Mouse (Mus musculus) ES-E14 (cell line): ENCODE results near the gene Dmac2. TPM values are rescaled to one million over a fixed set of nuclear protein-coding genes. Genes with fewer than 3 reads are reported as not detected.

Experiments used
- DNase-seq: peaks from one replicate; pipeline ENCODE4 v3.0.0-alpha.2; 2013; ENCODE audit warnings: low read depth, low spot score
- H3K27ac ChIP-seq: 2 replicates; pipeline ENCODE4 v1.5.1; 2012; ENCODE audit warnings: low read depth, mild to moderate bottlenecking, low read length, moderate library complexity, mixed read lengths; ENCODE audit not compliant: poor library complexity, insufficient read depth, severe bottlenecking
- H3K36me3 ChIP-seq: 2 replicates; pipeline ENCODE4 v1.6.1; 2012; ENCODE audit warnings: mild to moderate bottlenecking, low read length, moderate library complexity, mixed read lengths; ENCODE audit not compliant: control insufficient read depth, poor library complexity, insufficient read depth, severe bottlenecking
- H3K4me1 ChIP-seq, 2 experiments: fragments of 150-350 bp in 1 of 2; sonication (generic) in 1 of 2; 2 replicates each; pipeline ENCODE4 v1.6.1; 2012; ENCODE audit warnings: low read length in 2 of 2, mild to moderate bottlenecking in 1 of 2, mixed read lengths in 1 of 2; ENCODE audit not compliant: control insufficient read depth in 2 of 2, insufficient read depth in 2 of 2, poor library complexity in 1 of 2
- H3K4me3 ChIP-seq, 2 experiments: fragments of 150-350 bp in 1 of 2; sonication (generic) in 1 of 2; 2 replicates each; pipeline ENCODE4 v1.5.1; 2012; ENCODE audit warnings: low read length in 2 of 2, low read depth in 1 of 2, mild to moderate bottlenecking in 1 of 2, mixed read lengths in 1 of 2; ENCODE audit not compliant: insufficient read depth in 1 of 2, poor library complexity in 1 of 2, severe bottlenecking in 1 of 2
- H3K9ac ChIP-seq: 2 replicates; pipeline ENCODE4 v1.6.1; 2012; ENCODE audit warnings: low read depth, mild to moderate bottlenecking, low read length, mixed read lengths; ENCODE audit not compliant: poor library complexity, insufficient read depth, severe bottlenecking
- H3K9me3 ChIP-seq: fragments of 150-350 bp; sonication (generic); 2 replicates; pipeline ENCODE4 v1.6.1; 2012; ENCODE audit warnings: low read depth, mild to moderate bottlenecking, low read length; ENCODE audit not compliant: control insufficient read depth, insufficient read depth
- CHD2 ChIP-seq: IDR thresholded peaks from 2 replicates; pipeline ENCODE4 v1.6.1; 2014; ENCODE audit warnings: mild to moderate bottlenecking, low read depth, low read length, inconsistent platforms
- HCFC1 ChIP-seq: IDR thresholded peaks from 2 replicates; pipeline ENCODE4 v1.6.1; 2012; ENCODE audit warnings: low read length, inconsistent platforms, borderline replicate concordance; ENCODE audit not compliant: insufficient read depth
- MAFK ChIP-seq: IDR thresholded peaks from 2 replicates; pipeline ENCODE4 v1.6.1; 2014; ENCODE audit warnings: mild to moderate bottlenecking, low read depth, low read length, inconsistent platforms; ENCODE audit not compliant: insufficient read depth
- ZC3H11A ChIP-seq: IDR thresholded peaks from 2 replicates; pipeline ENCODE4 v1.6.1; 2012; ENCODE audit warnings: low read depth, mild to moderate bottlenecking, inconsistent platforms, low read length, borderline replicate concordance
- ZNF384 ChIP-seq: IDR thresholded peaks from 2 replicates; pipeline ENCODE4 v1.6.1; 2012; ENCODE audit warnings: low read depth, low read length, inconsistent platforms
- in situ Hi-C, 2 experiments: fragments of 600-800 bp; cut with MboI; formaldehyde crosslinking; loops; one replicate each; pipeline ENCODE4 v1.15.1; 2025; ENCODE audit warnings: low sequenced_read_pairs in 2 of 2, inconsistent platforms in 1 of 2; ENCODE audit not compliant: unreplicated experiment in 2 of 2
- total RNA-seq: library from RNA; depleted of rRNA; stranded (reverse); fragments of 300-350 nt; gene quantifications from 2 replicates; pipeline ENCODE4 v1.2.3, GENCODE M21; 2012

Gene Dmac2
- total RNA-seq, 1 experiment: 30.0 TPM

- no peak overlapping the region for H3K9ac ChIP-seq
- in situ Hi-C loops: loop anchor here in 1 of 2 experiments (10.0 to 25.0 kb wide), 2 partner anchors 104 to 166 kb away; partner anchors contain the start of gene Ceacam1
- no peak overlapping the region for H3K27ac ChIP-seq
- no peak for DNase-seq
- H3K4me1 ChIP-seq: no peaks in the 10 kb centered on the region
- no peak for TF ChIP-seq ZC3H11A
- TF ChIP-seq ZNF384: no peak
- TF ChIP-seq MAFK: no peak
- TF ChIP-seq HCFC1: no peak
- TF ChIP-seq CHD2: no peak
- H3K4me3 ChIP-seq: no peak overlapping the region
- no peaks in the 10 kb centered on the region for H3K36me3 ChIP-seq
- no peaks in the 10 kb centered on the region for H3K9me3 ChIP-seq
Measured at GRCm38 (mm10) chr7:25591226-25591625, 28.0 kb upstream of the Dmac2 start.

- H3K27ac ChIP-seq: no peak overlapping the region
- H3K36me3 ChIP-seq: no peaks in the 10 kb centered on the region
- TF ChIP-seq CHD2 (no peak), HCFC1 (no peak), ZNF384 (no peak), MAFK (no peak), ZC3H11A (no peak)
- no peak overlapping the region for H3K4me3 ChIP-seq
- H3K4me1 ChIP-seq: no peaks in the 10 kb centered on the region
- in situ Hi-C loops: loop anchor here in 1 of 2 experiments (10.0 to 25.0 kb wide), 2 partner anchors 107 to 169 kb away; partner anchors contain the start of gene Ceacam1
- H3K9me3 ChIP-seq: no peaks in the 10 kb centered on the region
- no peak overlapping the region for H3K9ac ChIP-seq
- DNase-seq: no peak
Measured at GRCm38 (mm10) chr7:25593859-25594258, 25.4 kb upstream of the Dmac2 start.

- no peaks in the 10 kb centered on the region for H3K36me3 ChIP-seq
- H3K4me1 ChIP-seq: 0 out of 4 replicates have a peak, but pooled peaks cover 2 to 4% of the 10 kb centered on the region in 2 experiments
- no peaks in the 10 kb centered on the region for H3K9me3 ChIP-seq
- peak; percentile 89 for DNase-seq
- in situ Hi-C loops: loop anchor here (5.0 to 25.0 kb wide), 4 partner anchors 112 to 177 kb away; partner anchors contain the start of gene Ceacam1 (in 1 of the 2)
- no peak overlapping the region for H3K9ac ChIP-seq
- peak; percentile 99 for TF ChIP-seq ZC3H11A
- no peak for TF ChIP-seq ZNF384
- no peak overlapping the region for H3K4me3 ChIP-seq
- no peak overlapping the region for H3K27ac ChIP-seq
Measured at GRCm38 (mm10) chr7:25599663-25600062, 19.6 kb upstream of the Dmac2 start.

- 0 out of 4 replicates have a peak, but pooled peaks cover 2 to 4% of the 10 kb centered on the region in 2 experiments for H3K4me1 ChIP-seq
- in situ Hi-C loops: no loop called here
- no peak for DNase-seq
- H3K9ac ChIP-seq: peak overlapping the region; percentile 58
- TF ChIP-seq ZC3H11A (no peak), CHD2 (no peak), ZNF384 (no peak), HCFC1 (no peak), MAFK (no peak)
- H3K9me3 ChIP-seq: no peaks in the 10 kb centered on the region
- H3K36me3 ChIP-seq: no peaks in the 10 kb centered on the region
- no peak overlapping the region for H3K27ac ChIP-seq
- peak overlapping the region in 1 of 2 experiments; percentile 56; a peak in 1 of 4 replicates for H3K4me3 ChIP-seq
Measured at GRCm38 (mm10) chr7:25600666-25601065, 18.5 kb upstream of the Dmac2 start.

- no peaks in the 10 kb centered on the region for H3K9me3 ChIP-seq
- in situ Hi-C loops: no loop called here
- H3K9ac ChIP-seq: peak overlapping the region; percentile 58
- no peak for DNase-seq
- 0 out of 4 replicates have a peak, but pooled peaks cover 2 to 4% of the 10 kb centered on the region in 2 experiments for H3K4me1 ChIP-seq
- no peak overlapping the region for H3K27ac ChIP-seq
- H3K4me3 ChIP-seq: peak overlapping the region; percentile 54 to 56
- H3K36me3 ChIP-seq: no peaks in the 10 kb centered on the region
- TF ChIP-seq ZNF384 (no peak), CHD2 (no peak), ZC3H11A (no peak), HCFC1 (no peak)
Measured at GRCm38 (mm10) chr7:25601346-25601745, 17.9 kb upstream of the Dmac2 start.
